Mouse (Mus musculus) forebrain, embryonic 14.5 days (tissue): Measurements from ENCODE around the gene Enox1. TPM values are rescaled to one million over a fixed set of nuclear protein-coding genes. Genes with fewer than 3 reads are reported as not detected.

Source experiments
- ATAC-seq: fragments of 200-750 bp; cut with Nextera tagmentation; 2 replicates; pipeline ENCODE4 v1.8.0; 2017; ENCODE audit warnings: mild to moderate bottlenecking, moderate library complexity
- DNase-seq: peaks from one replicate; pipeline ENCODE4 v3.0.0-alpha.2; 2015; ENCODE audit warnings: low spot score
- H3K27ac ChIP-seq: fragments of 300-500 bp; sonication (generic); 2 replicates; pipeline ENCODE4 v1.5.1; 2014; ENCODE audit warnings: low read depth, mild to moderate bottlenecking, control low read depth, low read length, moderate library complexity
- H3K27me3 ChIP-seq: fragments of 300-500 bp; sonication (generic); replicated peaks from 2 replicates; pipeline ENCODE4 v1.6.1; 2014; ENCODE audit warnings: low read length, control low read depth, mixed read lengths; ENCODE audit not compliant: control insufficient read depth, insufficient read depth
- H3K36me3 ChIP-seq: fragments of 300-500 bp; sonication (generic); 2 replicates; pipeline ENCODE4 v1.6.1; 2014; ENCODE audit warnings: low read length, control low read depth; ENCODE audit not compliant: control insufficient read depth, insufficient read depth
- H3K4me1 ChIP-seq: fragments of 300-500 bp; sonication (generic); 2 replicates; pipeline ENCODE4 v1.6.1; 2014; ENCODE audit warnings: antibody characterized with exemption, low read length, control low read depth; ENCODE audit not compliant: control insufficient read depth, insufficient read depth
- H3K4me2 ChIP-seq: fragments of 300-500 bp; sonication (generic); 2 replicates; pipeline ENCODE4 v1.6.1; 2014; ENCODE audit warnings: mild to moderate bottlenecking, control low read depth, low read length
- H3K4me3 ChIP-seq: fragments of 300-500 bp; sonication (generic); 2 replicates; pipeline ENCODE4 v1.5.1; 2014; ENCODE audit warnings: low read depth, low read length, control low read depth
- H3K9ac ChIP-seq: fragments of 300-500 bp; sonication (generic); 2 replicates; pipeline ENCODE4 v1.6.1; 2014; ENCODE audit warnings: mild to moderate bottlenecking, low read length, control low read depth, moderate library complexity
- H3K9me3 ChIP-seq: fragments of 300-500 bp; sonication (generic); replicated peaks from 2 replicates; pipeline ENCODE4 v1.6.1; 2016; ENCODE audit warnings: low read length, control low read depth, mixed read lengths; ENCODE audit not compliant: control insufficient read depth
- whole genome bisulfite sequencing: fragments of 180-500 bp; shearing (Covaris S2); extraction: QIAGEN DNeasy Blood & Tissue Kit; methylation state at CpG from one replicate; pipeline ENCODE4 v1.1.7; 2014; 5-methylcytosine and 5-hydroxymethylcytosine counted together
- polyA plus RNA-seq: library from polyadenylated mRNA; unstranded; fragments of >200 nt; fragmentation: Nextera tagmentation; extraction: Ambion mirVana; gene quantifications from 2 replicates; pipeline ENCODE4 v1.2.1, GENCODE M21; 2014

Enox1 gene
- polyA plus RNA-seq, 1 experiment from 2014 or later: 28.0 TPM

- no peaks in the 10 kb centered on the region for H3K27me3 ChIP-seq
- no peak overlapping the region for H3K9ac ChIP-seq
- no peak for DNase-seq
- H3K36me3 ChIP-seq: 0 out of 2 replicates have a peak, but pooled peaks cover 5% of the 10 kb centered on the region
- H3K27ac ChIP-seq: no peak overlapping the region
- no peak overlapping the region for H3K4me3 ChIP-seq
- 81% methylated on average over 14 of the region's 14 CpGs for WGBS
- H3K4me1 ChIP-seq: peaks cover 5% of the 10 kb centered on the region
- 0 out of 2 replicates have a peak, but pooled peaks cover 3% of the 10 kb centered on the region for H3K9me3 ChIP-seq
- ATAC-seq: no peak
- H3K4me2 ChIP-seq: no peak overlapping the region
Observed at GRCm38 (mm10) chr14:77599016-77599704, 442.6 kb downstream of the Enox1 start.

DNA sequence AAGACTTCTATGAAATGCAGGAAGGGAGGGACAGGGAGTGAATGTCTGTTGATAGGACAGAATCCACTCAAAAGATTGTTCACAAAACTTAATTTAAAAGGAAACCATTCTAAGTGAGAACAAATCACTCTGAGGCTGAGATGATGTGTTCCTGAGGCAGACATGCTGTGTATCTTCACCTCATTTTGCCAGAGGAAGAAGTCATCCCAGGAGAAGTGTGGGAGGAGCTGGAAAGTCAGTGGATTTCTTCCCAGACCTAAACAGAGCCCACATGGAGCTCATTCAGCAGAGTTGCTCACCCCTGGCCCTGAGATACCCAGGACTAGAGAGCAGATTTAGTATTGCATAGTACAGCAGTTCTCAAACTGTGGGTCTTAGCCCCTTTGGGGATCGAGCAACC is 444.2 kb downstream of the Enox1 start:
- 94% methylated on average over 1 of the region's 1 CpGs for WGBS
- no peak overlapping the region for H3K4me2 ChIP-seq
- no peak for DNase-seq
- ATAC-seq: no peak
- H3K27me3 ChIP-seq: no peaks in the 10 kb centered on the region
- H3K36me3 ChIP-seq: peaks cover 13% of the 10 kb centered on the region; the same call in 1 of the 2 replicates
- no peak overlapping the region for H3K27ac ChIP-seq
- 0 out of 2 replicates have a peak, but pooled peaks cover 3% of the 10 kb centered on the region for H3K9me3 ChIP-seq
- H3K4me3 ChIP-seq: no peak overlapping the region
- no peaks in the 10 kb centered on the region for H3K4me1 ChIP-seq
- H3K9ac ChIP-seq: no peak overlapping the region

DNA sequence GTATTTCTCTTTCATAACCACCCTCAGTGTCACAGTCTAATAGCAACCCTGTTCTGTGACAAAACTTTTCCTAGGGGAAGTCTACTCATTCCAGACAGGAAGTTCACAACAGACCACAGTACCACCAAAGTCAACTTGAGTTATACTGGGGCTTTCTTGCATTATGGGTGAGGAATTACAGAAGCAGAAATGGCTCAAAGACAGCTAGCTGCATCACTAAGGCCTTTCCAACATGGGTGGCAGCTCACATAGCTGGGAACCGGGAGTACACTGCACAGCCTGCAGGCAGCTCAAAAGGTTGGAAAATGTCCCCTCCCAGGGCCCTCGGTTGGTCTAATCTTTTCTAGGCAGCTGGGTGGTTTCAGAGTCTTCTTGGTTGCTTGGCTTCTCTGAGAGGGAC is 444.9 kb downstream of the Enox1 start:
- Histone ChIP-seq H3K9me3 (0 out of 2 replicates have a peak, but pooled peaks cover 3% of the 10 kb centered on the region), H3K27me3 (no peaks in the 10 kb centered on the region), H3K4me1 (no peaks in the 10 kb centered on the region), H3K9ac (no peak overlapping the region), H3K27ac (no peak overlapping the region; the same call in 1 of the 2 replicates), H3K4me2 (no peak overlapping the region), H3K4me3 (no peak overlapping the region), H3K36me3 (peaks cover 17% of the 10 kb centered on the region; the same call in 1 of the 2 replicates)
- ATAC-seq (no peak), DNase-seq (no peak)
- WGBS: 87% methylated on average over 2 of the region's 2 CpGs

- H3K36me3 ChIP-seq: peaks cover 20% of the 10 kb centered on the region; the same call in 1 of the 2 replicates
- H3K4me3 ChIP-seq: no peak overlapping the region
- no peak overlapping the region for H3K27ac ChIP-seq
- H3K9me3 ChIP-seq: no peaks in the 10 kb centered on the region
- 90% methylated on average over 5 of the region's 5 CpGs for WGBS
- H3K27me3 ChIP-seq: no peaks in the 10 kb centered on the region
- H3K4me2 ChIP-seq: no peak overlapping the region
- no peak overlapping the region for H3K9ac ChIP-seq
- H3K4me1 ChIP-seq: no peaks in the 10 kb centered on the region
- DNase-seq: no peak
- no peak for ATAC-seq
Observed at GRCm38 (mm10) chr14:77608182-77608839, 451.7 kb downstream of the Enox1 start.

- Histone ChIP-seq H3K4me2 (no peak overlapping the region), H3K9ac (no peak overlapping the region), H3K9me3 (no peaks in the 10 kb centered on the region), H3K27me3 (no peaks in the 10 kb centered on the region), H3K4me1 (peaks cover 2% of the 10 kb centered on the region; the same call in 1 of the 2 replicates), H3K27ac (no peak overlapping the region), H3K4me3 (no peak overlapping the region), H3K36me3 (peaks cover 13% of the 10 kb centered on the region; the same call in 1 of the 2 replicates)
- DNase-seq (no peak), ATAC-seq (no peak)
- 95% methylated on average over 16 of the region's 16 CpGs for WGBS
Observed at GRCm38 (mm10) chr14:77615201-77615600, 458.6 kb downstream of the Enox1 start.

DNA sequence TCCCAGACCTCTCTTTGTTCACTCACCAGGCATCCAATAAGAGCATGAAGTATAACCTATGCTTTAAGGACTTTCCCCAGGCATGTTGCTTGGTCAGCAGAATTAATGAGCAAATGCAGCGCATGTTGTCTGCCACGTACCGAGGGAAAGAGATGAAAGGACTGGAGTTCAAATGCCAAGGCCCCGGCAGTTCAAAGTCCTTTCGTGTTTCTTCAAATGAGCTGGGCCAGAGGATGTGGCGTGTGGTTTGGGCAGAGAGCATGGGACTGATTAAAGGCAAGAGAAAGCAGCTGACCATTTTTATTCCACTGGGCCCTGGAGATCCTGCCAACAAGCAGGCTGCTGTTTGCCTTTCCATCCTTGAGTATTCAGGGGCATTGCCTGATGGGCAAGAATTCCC is 460.7 kb downstream of the Enox1 start:
- DNase-seq (no peak), ATAC-seq (no peak)
- Histone ChIP-seq H3K4me2 (no peak overlapping the region), H3K27me3 (no peaks in the 10 kb centered on the region), H3K4me1 (peaks cover 11% of the 10 kb centered on the region), H3K27ac (0 out of 2 replicates have a peak overlapping the region, but pooled peaks have one; percentile 5), H3K4me3 (no peak overlapping the region), H3K36me3 (peaks cover 8% of the 10 kb centered on the region; the same call in 1 of the 2 replicates), H3K9ac (no peak overlapping the region), H3K9me3 (no peaks in the 10 kb centered on the region)
- WGBS: 61% methylated on average over 6 of the region's 6 CpGs

DNA sequence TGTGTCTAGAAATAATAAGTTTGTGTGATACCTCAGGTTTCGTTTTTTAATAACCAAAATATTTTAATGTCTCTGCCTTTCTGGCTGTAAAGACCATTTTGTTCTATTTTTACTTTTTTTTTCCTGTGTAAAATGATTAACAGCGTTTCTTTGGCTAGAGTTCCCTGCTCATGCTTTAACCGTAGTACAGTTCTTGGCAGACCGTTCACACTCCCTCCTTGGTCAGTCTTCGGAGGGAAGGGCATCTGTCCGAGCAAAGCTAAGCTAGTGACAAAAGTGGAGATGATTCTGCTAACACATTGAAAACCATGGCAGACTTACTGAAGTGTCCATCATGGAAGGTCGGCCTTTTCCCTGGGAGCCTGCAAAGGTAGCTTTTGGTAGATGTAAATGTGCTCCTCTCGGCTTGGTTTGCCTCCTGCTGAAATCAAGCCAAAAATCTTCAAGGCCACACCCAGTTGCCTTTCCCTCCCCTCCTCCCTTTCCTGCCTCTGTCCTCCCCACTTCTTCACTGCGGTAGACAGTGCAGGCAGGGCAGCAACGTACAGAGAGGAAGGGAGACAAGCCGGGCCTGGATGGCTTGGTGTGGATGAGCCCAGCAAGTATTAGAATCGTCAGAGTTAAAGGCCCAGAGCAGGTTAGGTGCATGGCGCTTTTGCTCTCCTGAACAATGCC is 461.7 kb downstream of the Enox1 start:
- H3K36me3 ChIP-seq: peaks cover 8% of the 10 kb centered on the region; the same call in 1 of the 2 replicates
- no peak overlapping the region for H3K27ac ChIP-seq
- DNase-seq (no peak), ATAC-seq (no peak)
- H3K4me2 ChIP-seq: no peak overlapping the region
- H3K4me1 ChIP-seq: peaks cover 11% of the 10 kb centered on the region
- H3K4me3 ChIP-seq: no peak overlapping the region
- no peaks in the 10 kb centered on the region for H3K27me3 ChIP-seq
- H3K9ac ChIP-seq: no peak overlapping the region
- WGBS: 82% methylated on average over 13 of the region's 13 CpGs
- no peaks in the 10 kb centered on the region for H3K9me3 ChIP-seq

DNA sequence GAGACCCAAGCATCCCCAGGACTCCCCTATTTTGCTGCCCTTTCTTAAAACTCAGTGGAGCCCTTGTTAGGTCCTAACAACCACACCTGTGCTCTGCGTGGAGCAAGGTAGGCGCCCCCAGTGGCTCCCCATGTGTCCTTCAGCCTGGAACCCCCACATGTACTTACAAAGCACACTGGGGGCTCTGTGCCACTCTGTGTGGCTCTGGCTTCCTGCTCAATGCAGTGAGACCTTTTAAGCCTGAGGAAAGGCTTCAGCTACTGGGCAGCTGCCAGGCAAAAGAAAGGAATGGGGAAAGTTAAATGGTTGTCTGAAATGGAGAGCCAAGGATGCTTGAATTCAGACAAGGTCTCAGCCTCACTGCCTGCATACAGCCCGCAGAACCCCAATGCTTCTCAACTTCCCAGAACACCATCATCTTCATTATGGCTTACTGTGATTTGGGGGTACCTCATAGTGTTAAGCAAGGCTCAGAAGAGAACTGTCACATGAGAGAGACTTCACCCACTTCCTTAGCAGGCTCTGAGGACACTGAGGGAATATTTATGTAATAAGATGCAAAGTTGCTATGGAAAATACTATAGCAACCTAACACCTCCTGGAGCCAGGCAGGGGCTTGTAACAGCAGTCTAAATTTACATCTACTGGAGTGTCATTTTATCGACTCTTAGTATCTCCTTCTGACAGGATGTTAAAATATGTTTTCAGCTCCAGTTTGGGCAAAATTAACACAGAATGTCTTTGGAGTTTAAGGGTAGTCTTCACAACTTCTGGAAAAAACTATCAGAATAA is 465.1 kb downstream of the Enox1 start:
- Histone ChIP-seq H3K4me1 (peaks cover 14% of the 10 kb centered on the region), H3K27ac (peak overlapping the region; percentile 58; the same call in 1 of the 2 replicates), H3K27me3 (no peaks in the 10 kb centered on the region), H3K4me3 (no peak overlapping the region), H3K9me3 (no peaks in the 10 kb centered on the region), H3K36me3 (no peaks in the 10 kb centered on the region), H3K9ac (no peak overlapping the region), H3K4me2 (no peak overlapping the region)
- WGBS: 58% methylated on average over 4 of the region's 4 CpGs
- ATAC-seq: peak; percentile 67
- DNase-seq: peak; percentile 45
